Mouse (Mus musculus) stomach, postnatal 0 days (tissue): ENCODE measurements around the gene Zfp473. TPM values are rescaled to one million over a fixed set of nuclear protein-coding genes. Genes with fewer than 3 reads are reported as not detected.

ENCODE experiments used
- ATAC-seq: fragments of 200-750 bp; cut with Nextera tagmentation; 2 replicates; pipeline ENCODE4 v1.8.0; 2017; ENCODE audit not compliant: low FRiP score, low TSS enrichment
- DNase-seq: peaks from one replicate; pipeline ENCODE4 v3.0.0-alpha.2; 2016; ENCODE audit warnings: low spot score
- H3K27ac ChIP-seq: fragments of 300-500 bp; sonication (generic); replicated peaks from 2 replicates; pipeline ENCODE4 v1.5.1; 2014; ENCODE audit warnings: mild to moderate bottlenecking, control low read depth
- H3K27me3 ChIP-seq: fragments of 300-500 bp; sonication (generic); 2 replicates; pipeline ENCODE4 v1.6.1; 2014; ENCODE audit warnings: low read length; ENCODE audit not compliant: control insufficient read depth, insufficient read depth
- H3K36me3 ChIP-seq: fragments of 300-500 bp; sonication (generic); 2 replicates; pipeline ENCODE4 v1.6.1; 2014; ENCODE audit warnings: low read length, mixed read lengths; ENCODE audit not compliant: control insufficient read depth, insufficient read depth
- H3K4me1 ChIP-seq: fragments of 300-500 bp; sonication (generic); replicated peaks from 2 replicates; pipeline ENCODE4 v1.6.1; 2014; ENCODE audit warnings: antibody characterized with exemption; ENCODE audit not compliant: control insufficient read depth, insufficient read depth
- H3K4me2 ChIP-seq: fragments of 300-500 bp; sonication (generic); replicated peaks from 2 replicates; pipeline ENCODE4 v1.6.1; 2014; ENCODE audit warnings: low read depth, mild to moderate bottlenecking, control low read depth, moderate library complexity
- H3K4me3 ChIP-seq: fragments of 300-500 bp; sonication (generic); 2 replicates; pipeline ENCODE4 v1.5.1; 2014; ENCODE audit warnings: low read depth, low read length, control low read depth
- H3K9ac ChIP-seq: fragments of 300-500 bp; sonication (generic); 2 replicates; pipeline ENCODE4 v1.6.1; 2014; ENCODE audit warnings: mild to moderate bottlenecking, low read length, control low read depth, mixed read lengths
- H3K9me3 ChIP-seq: fragments of 300-500 bp; sonication (generic); 2 replicates; pipeline ENCODE4 v1.6.1; 2016; ENCODE audit warnings: low read length; ENCODE audit not compliant: control insufficient read depth
- CTCF ChIP-seq: IDR thresholded peaks from 2 replicates; pipeline ENCODE4 v1.5.1; 2016; ENCODE audit warnings: antibody characterized with exemption, low read depth, mild to moderate bottlenecking, moderate library complexity
- EP300 ChIP-seq: optimal IDR thresholded peaks from 2 replicates; pipeline ENCODE3; 2016; ENCODE audit warnings: antibody characterized with exemption
- WGBS: fragments of 180-500 bp; shearing (Covaris S2); extraction: QIAGEN DNeasy Blood & Tissue Kit; methylation state at CpG from one replicate; pipeline ENCODE4 v1.1.7; 2014; 5-methylcytosine and 5-hydroxymethylcytosine counted together
- polyA plus RNA-seq: library from polyadenylated mRNA; unstranded; fragments of >200 nt; fragmentation: Nextera tagmentation; extraction: Ambion mirVana; gene quantifications from 2 replicates; pipeline ENCODE4 v1.2.1, GENCODE M21; 2015

Zfp473 gene
- polyA plus RNA-seq, 1 experiment from 2014 or later = 0.30 TPM

DNA sequence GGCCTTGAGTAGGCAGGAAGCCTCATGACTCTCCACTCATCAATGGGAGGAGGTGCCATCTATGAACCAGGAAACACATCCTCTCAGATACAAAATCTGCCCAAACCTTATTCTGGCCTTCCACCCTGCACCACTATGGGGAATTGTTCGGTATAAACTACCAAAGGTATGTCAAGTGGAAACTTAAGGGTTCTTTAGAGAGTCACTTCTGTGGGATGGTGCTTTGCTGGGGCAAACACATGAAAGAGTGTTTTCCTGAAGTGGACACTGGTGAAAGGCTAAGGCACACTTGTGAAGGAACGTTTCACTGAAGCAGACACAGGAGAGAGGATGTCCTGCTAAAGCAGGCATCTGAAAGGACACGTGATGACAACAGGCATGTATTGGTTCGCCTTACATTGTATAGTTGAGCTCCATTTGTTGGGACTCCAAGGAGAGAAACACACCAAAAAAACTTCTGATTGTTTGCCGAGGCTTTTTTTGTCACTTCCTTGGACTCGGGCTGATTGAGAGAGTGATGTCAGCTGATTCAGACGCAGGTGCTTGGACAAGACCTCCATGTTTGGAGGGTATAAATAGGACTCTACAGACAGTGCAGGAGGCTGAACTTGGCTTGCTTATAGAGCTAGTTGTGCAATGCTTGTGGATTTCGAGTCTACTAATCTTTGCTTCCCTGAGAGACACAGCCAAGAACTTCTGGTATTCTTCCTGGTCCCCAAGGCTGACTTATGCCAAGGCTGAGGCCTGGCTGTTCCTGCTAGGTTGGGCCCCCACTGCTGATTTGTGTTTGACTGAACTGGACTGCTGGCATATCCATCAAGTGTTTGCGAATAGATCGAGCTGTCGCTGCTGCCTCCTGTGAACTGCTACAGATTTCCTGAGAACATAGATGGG lies 22.5 kb downstream of the Zfp473 start:
- Histone ChIP-seq H3K4me3 (no peak overlapping the region), H3K4me2 (no peak overlapping the region), H3K36me3 (no peaks in the 10 kb centered on the region), H3K27me3 (no peaks in the 10 kb centered on the region), H3K9me3 (no peaks in the 10 kb centered on the region), H3K9ac (no peak overlapping the region), H3K27ac (no peak overlapping the region), H3K4me1 (no peaks in the 10 kb centered on the region)
- TF ChIP-seq CTCF = no peak
- no peak for TF ChIP-seq EP300
- WGBS = 86% methylated on average over 11 of the region's 11 CpGs
- no peak for DNase-seq
- no peak for ATAC-seq

DNA sequence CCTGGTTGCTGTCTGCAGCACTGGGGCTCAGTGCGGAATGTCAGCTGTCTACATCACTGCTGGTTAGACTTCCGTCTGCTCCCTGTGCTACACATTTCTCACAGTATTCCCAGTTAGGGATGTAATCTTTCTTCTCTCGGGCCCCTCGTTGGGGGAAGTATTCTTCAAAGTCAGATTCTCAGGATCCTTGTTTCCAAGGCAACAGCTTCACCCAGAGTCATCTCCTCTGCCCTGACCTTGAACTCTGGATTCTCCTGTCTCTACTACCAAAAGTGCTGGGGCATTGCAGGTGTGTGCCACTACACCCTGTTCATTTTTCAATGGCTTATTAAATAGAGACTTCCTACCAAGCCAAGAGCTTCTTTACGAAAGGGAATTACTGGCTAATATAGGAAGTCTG lies 23.7 kb downstream of the Zfp473 start:
- DNase-seq (no peak), ATAC-seq (no peak)
- no peaks in the 10 kb centered on the region for H3K36me3 ChIP-seq
- no peaks in the 10 kb centered on the region for H3K27me3 ChIP-seq
- TF ChIP-seq CTCF (no peak), EP300 (no peak)
- H3K4me2 ChIP-seq = no peak overlapping the region
- no peak overlapping the region for H3K27ac ChIP-seq
- H3K4me3 ChIP-seq = no peak overlapping the region
- H3K4me1 ChIP-seq = no peaks in the 10 kb centered on the region
- no peaks in the 10 kb centered on the region for H3K9me3 ChIP-seq
- WGBS = 57% methylated on average over 5 of the region's 5 CpGs
- no peak overlapping the region for H3K9ac ChIP-seq

DNA sequence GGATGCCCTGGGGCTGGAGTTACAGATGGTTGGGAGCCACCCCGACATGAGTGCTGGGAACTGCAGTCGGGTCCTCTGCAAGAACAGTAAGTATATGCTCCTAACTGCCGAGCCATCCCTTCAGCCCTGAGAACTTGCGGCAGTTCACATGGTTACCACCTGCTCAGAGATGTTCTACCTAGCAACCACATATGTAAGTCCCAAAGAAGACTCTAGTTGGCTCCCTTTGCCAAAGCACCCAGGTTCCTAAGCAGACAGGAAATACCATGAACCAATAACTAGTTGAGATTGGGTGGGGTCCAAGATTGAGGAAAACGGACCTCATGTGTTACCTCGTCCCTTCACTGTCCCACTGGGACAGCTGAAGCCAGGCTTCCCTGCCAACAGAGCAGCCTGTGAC lies 24.5 kb downstream of the Zfp473 start:
- no peak overlapping the region for H3K9ac ChIP-seq
- no peak overlapping the region for H3K27ac ChIP-seq
- 58% methylated on average over 6 of the region's 6 CpGs for WGBS
- H3K4me1 ChIP-seq = no peaks in the 10 kb centered on the region
- no peak overlapping the region for H3K4me3 ChIP-seq
- no peak for DNase-seq
- H3K4me2 ChIP-seq = no peak overlapping the region
- no peaks in the 10 kb centered on the region for H3K27me3 ChIP-seq
- no peaks in the 10 kb centered on the region for H3K36me3 ChIP-seq
- no peak for TF ChIP-seq EP300
- no peak for TF ChIP-seq CTCF
- H3K9me3 ChIP-seq = no peaks in the 10 kb centered on the region
- no peak for ATAC-seq

DNA sequence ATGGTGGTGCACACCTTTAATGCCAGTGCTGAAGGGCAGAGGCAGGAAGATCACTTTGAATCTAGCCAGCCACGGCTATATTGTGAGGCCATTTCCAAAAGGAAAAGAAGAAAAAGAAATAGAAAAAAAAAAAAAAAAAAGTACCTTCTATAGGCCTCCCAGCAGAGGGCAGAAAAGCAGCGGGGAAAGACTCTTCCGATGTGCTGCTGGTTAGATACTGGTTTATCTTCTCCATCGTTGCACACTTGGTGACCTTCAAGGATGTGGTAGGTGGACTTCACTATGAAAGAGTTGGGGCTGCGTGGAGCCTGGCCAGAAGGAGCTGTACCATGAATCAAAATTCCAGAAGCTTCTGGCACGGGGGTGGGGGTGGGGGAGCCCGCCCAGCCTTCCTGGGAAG lies 26.5 kb downstream of the Zfp473 start:
- DNase-seq = no peak
- no peak for ATAC-seq

DNA sequence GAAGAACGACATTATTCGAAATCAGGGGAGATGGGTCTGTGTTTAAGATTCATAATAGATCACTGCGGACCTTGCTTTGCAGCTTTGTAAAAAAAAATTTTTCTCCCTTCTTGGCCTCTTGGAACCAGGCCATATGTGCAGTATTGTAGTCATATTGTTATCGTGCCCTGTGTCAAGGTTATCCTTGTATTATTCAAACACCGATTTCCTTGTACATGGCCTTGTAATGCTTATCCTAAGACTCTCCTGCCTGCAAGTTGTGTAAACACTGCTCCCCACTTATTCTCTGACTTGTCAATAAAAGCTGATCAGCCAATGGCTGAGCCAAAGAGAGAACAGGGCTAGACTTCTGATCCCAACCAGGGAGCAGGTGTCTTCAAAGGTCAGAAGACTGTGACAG lies 28.8 kb downstream of the Zfp473 start:
- Histone ChIP-seq H3K27ac (no peak overlapping the region), H3K9ac (no peak overlapping the region), H3K27me3 (no peaks in the 10 kb centered on the region), H3K36me3 (no peaks in the 10 kb centered on the region), H3K4me2 (no peak overlapping the region), H3K4me1 (no peaks in the 10 kb centered on the region), H3K4me3 (no peak overlapping the region), H3K9me3 (no peaks in the 10 kb centered on the region)
- WGBS = 48% methylated on average over 5 of the region's 5 CpGs
- peak; percentile 93 for ATAC-seq
- TF ChIP-seq CTCF = no peak
- TF ChIP-seq EP300 = no peak
- peak; percentile 36 for DNase-seq

More for the DNA sequence above, 26.5 kb downstream of the Zfp473 start:
- Histone ChIP-seq H3K27ac (no peak overlapping the region), H3K4me1 (no peaks in the 10 kb centered on the region), H3K9ac (no peak overlapping the region), H3K4me2 (no peak overlapping the region), H3K27me3 (no peaks in the 10 kb centered on the region), H3K4me3 (no peak overlapping the region), H3K36me3 (no peaks in the 10 kb centered on the region), H3K9me3 (no peaks in the 10 kb centered on the region)
- TF ChIP-seq EP300 (no peak), CTCF (peak; percentile 72)
- WGBS = 16% methylated on average over 7 of the region's 7 CpGs

DNA sequence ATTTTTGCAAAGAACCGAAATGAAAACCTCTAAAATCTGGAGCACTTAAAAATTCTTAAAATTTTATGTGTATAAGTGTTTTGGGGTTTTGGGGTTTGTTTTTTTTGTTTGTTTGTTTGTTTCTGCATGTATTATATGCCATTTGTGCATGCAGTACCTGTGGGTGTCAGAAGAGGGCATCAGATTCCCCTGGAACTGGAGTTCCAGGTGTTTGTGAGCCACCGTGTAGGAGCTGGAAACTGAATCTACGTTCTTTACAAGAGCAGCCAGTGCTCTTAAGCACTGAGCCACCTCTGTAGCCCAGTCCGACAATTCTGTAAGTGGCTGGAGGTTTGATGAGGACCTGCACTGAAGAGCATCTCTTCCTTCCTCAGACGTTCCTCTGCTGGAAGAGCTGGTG lies 41.0 kb downstream of the Zfp473 start:
- Histone ChIP-seq H3K9ac (no peak overlapping the region), H3K36me3 (no peaks in the 10 kb centered on the region), H3K27ac (no peak overlapping the region), H3K4me1 (no peaks in the 10 kb centered on the region), H3K27me3 (no peaks in the 10 kb centered on the region), H3K9me3 (no peaks in the 10 kb centered on the region), H3K4me2 (no peak overlapping the region), H3K4me3 (no peak overlapping the region)
- TF ChIP-seq EP300 (no peak), CTCF (peak; percentile 7; the same call in 1 of the 2 replicates)
- WGBS = 83% methylated on average over 5 of the region's 5 CpGs
- DNase-seq (no peak), ATAC-seq (no peak)
